Mouse (Mus musculus): ENCODE measurements around the gene Rps15.

DNA sequence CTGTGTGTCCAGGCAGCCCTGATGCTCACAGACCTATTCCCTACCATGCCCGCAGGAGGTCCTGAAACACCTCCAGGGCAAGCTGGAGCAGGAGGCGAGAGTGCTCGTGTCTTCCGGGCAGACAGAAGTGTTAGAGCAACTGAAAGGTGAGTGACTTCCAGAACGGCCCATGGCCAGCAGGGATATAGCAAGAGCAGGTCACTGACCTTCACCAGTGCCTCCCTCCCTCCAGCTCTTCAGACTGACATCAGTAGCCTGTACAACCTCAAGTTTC is 9.8 kb downstream of the Rps15 start:
- TF ChIP-seq CTCF (IDR thresholded peaks at IDR 0.05; ENCODE audit: low read depth, low read length), result no peak
- no peak for TF ChIP-seq POLR2A (IDR thresholded peaks at IDR 0.05; ENCODE audit: extremely low read depth, insufficient read depth, low read length)

Measured in liver, adult 2 months (tissue).